Mouse (Mus musculus) intestine, postnatal 0 days (tissue): ENCODE data around the gene Sdc4. TPM values are rescaled to one million over a fixed set of nuclear protein-coding genes. Genes with fewer than 3 reads are reported as not detected.

ENCODE experiments used
- ATAC-seq: fragments of 200-750 bp; cut with Nextera tagmentation; 2 replicates; pipeline ENCODE4 v1.8.0; 2017; ENCODE audit warnings: mild to moderate bottlenecking, moderate TSS enrichment, moderate library complexity
- H3K27ac ChIP-seq: fragments of 300-500 bp; sonication (generic); 2 replicates; pipeline ENCODE4 v1.5.1; 2014; ENCODE audit warnings: mild to moderate bottlenecking, low read depth, low read length, moderate library complexity
- H3K27me3 ChIP-seq: fragments of 300-500 bp; sonication (generic); replicated peaks from 2 replicates; pipeline ENCODE4 v1.6.1; 2014; ENCODE audit warnings: low read length, mixed read lengths; ENCODE audit not compliant: control insufficient read depth, insufficient read depth
- H3K36me3 ChIP-seq: fragments of 300-500 bp; sonication (generic); 2 replicates; pipeline ENCODE4 v1.6.1; 2014; ENCODE audit warnings: mild to moderate bottlenecking, moderate library complexity; ENCODE audit not compliant: control insufficient read depth, insufficient read depth
- H3K4me1 ChIP-seq: fragments of 300-500 bp; sonication (generic); replicated peaks from 2 replicates; pipeline ENCODE4 v1.6.1; 2014; ENCODE audit warnings: antibody characterized with exemption, low read length, mixed read lengths; ENCODE audit not compliant: control insufficient read depth, insufficient read depth
- H3K4me2 ChIP-seq: fragments of 300-500 bp; sonication (generic); replicated peaks from 2 replicates; pipeline ENCODE4 v1.6.1; 2014; ENCODE audit warnings: low read depth, mild to moderate bottlenecking, moderate library complexity
- H3K4me3 ChIP-seq: fragments of 300-500 bp; sonication (generic); 2 replicates; pipeline ENCODE4 v1.5.1; 2014; ENCODE audit warnings: low read depth, low read length
- H3K9ac ChIP-seq: fragments of 300-500 bp; sonication (generic); 2 replicates; pipeline ENCODE4 v1.6.1; 2014; ENCODE audit warnings: mild to moderate bottlenecking, low read depth, low read length
- H3K9me3 ChIP-seq: fragments of 300-500 bp; sonication (generic); 2 replicates; pipeline ENCODE4 v1.6.1; 2016; ENCODE audit warnings: mixed run types; ENCODE audit not compliant: control insufficient read depth
- CTCF ChIP-seq: sonication (generic); IDR thresholded peaks from 2 replicates; pipeline ENCODE4 v1.5.1; 2016; ENCODE audit warnings: low read depth, mild to moderate bottlenecking, control low read depth, antibody characterized with exemption, moderate library complexity
- WGBS: fragments of 180-500 bp; shearing (Covaris S2); extraction: QIAGEN DNeasy Blood & Tissue Kit; methylation state at CpG from one replicate; pipeline ENCODE4 v1.1.7; 2014; 5-methylcytosine and 5-hydroxymethylcytosine counted together
- polyA plus RNA-seq: library from polyadenylated mRNA; unstranded; fragments of >200 nt; fragmentation: Nextera tagmentation; extraction: Ambion mirVana; gene quantifications from 2 replicates; pipeline ENCODE4 v1.2.1, GENCODE M21; 2015

Sdc4 gene
- polyA plus RNA-seq, 1 experiment from 2014 or later: 92.0 TPM

GRCm38 (mm10) chr2:164414581-164414980, 29.1 kb downstream of the Sdc4 start:
- WGBS: 66% methylated on average over 10 of the region's 10 CpGs
- Histone ChIP-seq H3K4me2 (peak overlapping the region; percentile 47), H3K9ac (0 out of 2 replicates have a peak overlapping the region, but pooled peaks have one; percentile 3), H3K27ac (no peak overlapping the region), H3K4me3 (no peak overlapping the region), H3K9me3 (no peaks in the 10 kb centered on the region), H3K27me3 (peaks cover 4% of the 10 kb centered on the region; the same call in 1 of the 2 replicates), H3K4me1 (no peaks in the 10 kb centered on the region), H3K36me3 (no peaks in the 10 kb centered on the region)
- no peak for TF ChIP-seq CTCF
- no peak for ATAC-seq

- no peak for TF ChIP-seq CTCF
- Histone ChIP-seq H3K27ac (no peak overlapping the region), H3K9me3 (no peaks in the 10 kb centered on the region), H3K4me1 (no peaks in the 10 kb centered on the region), H3K27me3 (peaks cover 4% of the 10 kb centered on the region; the same call in 1 of the 2 replicates), H3K4me2 (peak overlapping the region; percentile 47), H3K4me3 (no peak overlapping the region), H3K36me3 (no peaks in the 10 kb centered on the region), H3K9ac (0 out of 2 replicates have a peak overlapping the region, but pooled peaks have one; percentile 3)
- 27% methylated on average over 28 of the region's 28 CpGs for WGBS
- no peak for ATAC-seq
Observed at GRCm38 (mm10) chr2:164414167-164414566, 29.5 kb downstream of the Sdc4 start.

- WGBS: 3% methylated on average over 22 of the region's 22 CpGs
- Histone ChIP-seq H3K4me3 (no peak overlapping the region), H3K36me3 (no peaks in the 10 kb centered on the region), H3K4me1 (peaks cover 4% of the 10 kb centered on the region; the same call in 1 of the 2 replicates), H3K9me3 (no peaks in the 10 kb centered on the region), H3K4me2 (peak overlapping the region; percentile 42), H3K9ac (no peak overlapping the region), H3K27me3 (peaks cover 48% of the 10 kb centered on the region), H3K27ac (no peak overlapping the region)
- peak; percentile 93 for TF ChIP-seq CTCF
- no peak for ATAC-seq
Observed at GRCm38 (mm10) chr2:164407708-164408107, 36.0 kb downstream of the Sdc4 start.

DNA sequence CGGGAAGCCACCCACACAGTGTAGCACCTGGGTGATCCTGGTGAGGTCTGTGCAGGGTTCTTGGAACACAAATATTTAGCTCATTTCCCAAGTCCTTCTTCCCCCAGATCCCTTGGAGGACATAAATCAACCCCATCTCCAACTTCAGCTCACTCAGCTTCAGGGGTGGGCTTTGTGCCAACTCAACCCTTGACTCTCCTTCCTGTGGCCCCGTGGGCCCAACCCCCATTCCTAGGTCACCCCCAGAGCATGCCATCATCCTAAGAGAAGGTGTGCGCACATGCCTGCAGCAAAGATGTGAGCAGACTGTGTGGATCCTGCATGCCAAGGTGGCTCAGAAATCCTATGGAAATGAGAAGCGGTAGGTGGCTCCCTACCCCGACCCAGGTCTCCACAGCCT, 38.2 kb downstream of the Sdc4 start:
- Histone ChIP-seq H3K36me3 (no peaks in the 10 kb centered on the region), H3K4me3 (no peak overlapping the region), H3K9me3 (no peaks in the 10 kb centered on the region), H3K27me3 (peaks cover 67% of the 10 kb centered on the region), H3K9ac (no peak overlapping the region), H3K4me2 (no peak overlapping the region), H3K4me1 (peaks cover 4% of the 10 kb centered on the region; the same call in 1 of the 2 replicates), H3K27ac (no peak overlapping the region)
- WGBS: 59% methylated on average over 5 of the region's 5 CpGs
- TF ChIP-seq CTCF: no peak
- ATAC-seq: no peak

GRCm38 (mm10) chr2:164405060-164405459, 38.6 kb downstream of the Sdc4 start, which contains the start of gene Matn4:
Gene Matn4 (minus strand): TSS chr2:164405160.
- Histone ChIP-seq H3K4me1 (peaks cover 4% of the 10 kb centered on the region; the same call in 1 of the 2 replicates), H3K9me3 (no peaks in the 10 kb centered on the region), H3K4me3 (peak within 1 kb of the TSS; percentile 36), H3K27me3 (peaks cover 71% of the 10 kb centered on the region), H3K27ac (0 out of 2 replicates have a peak within 1 kb of the TSS, but pooled peaks have one; percentile 28), H3K4me2 (peak within 1 kb of the TSS; percentile 66), H3K9ac (peak within 1 kb of the TSS; percentile 26; the same call in 1 of the 2 replicates), H3K36me3 (no peaks in the 10 kb centered on the region)
- no peak for TF ChIP-seq CTCF
- no peak for ATAC-seq
- WGBS: 29% methylated on average over 9 of the region's 9 CpGs

DNA sequence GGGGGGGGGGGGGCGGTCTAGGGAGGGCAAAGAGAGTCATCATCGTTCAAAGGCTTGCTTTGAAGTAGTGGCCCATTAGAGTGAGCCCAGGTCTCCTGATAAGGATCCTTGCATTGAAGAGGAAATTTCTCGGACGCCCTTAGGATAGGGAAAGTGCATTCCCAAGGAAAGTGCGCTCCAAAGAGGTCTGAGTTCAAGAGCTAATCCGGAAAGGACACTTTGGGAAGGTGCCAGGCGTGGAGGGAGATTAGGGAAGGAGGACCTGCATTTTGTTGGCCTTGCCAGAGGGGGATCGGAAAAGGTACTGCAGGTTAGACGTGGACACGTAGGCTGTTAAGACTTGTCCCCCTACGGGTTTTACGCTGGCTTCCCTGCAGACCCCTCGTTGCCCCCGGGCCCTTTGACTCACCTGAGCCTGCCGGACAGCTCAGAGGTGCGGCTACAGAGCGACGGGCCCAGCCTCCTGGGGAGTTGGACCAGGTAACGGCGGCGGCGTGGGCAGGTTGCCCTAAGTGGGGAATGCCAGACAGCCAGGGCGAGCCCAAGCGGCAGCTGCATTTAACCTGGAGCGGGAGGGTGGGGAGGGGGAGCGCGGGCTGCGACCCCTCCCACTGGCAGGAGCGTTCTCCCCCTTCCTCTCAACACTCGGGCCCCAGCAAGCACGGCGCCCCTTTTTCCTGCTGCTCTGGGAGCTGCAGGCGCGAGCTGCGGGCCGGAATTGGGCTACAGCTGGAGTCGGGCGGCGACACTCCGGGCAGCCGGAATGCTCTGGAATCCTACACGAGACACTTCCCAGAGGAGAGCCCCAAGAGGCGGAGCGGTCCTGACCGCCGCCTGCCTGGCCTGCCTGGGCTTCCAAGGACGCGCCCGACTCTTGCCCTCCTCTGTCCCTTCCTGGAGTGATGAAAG, 39.4 kb downstream of the Sdc4 start:
- H3K27ac ChIP-seq: 0 out of 2 replicates have a peak overlapping the region, but pooled peaks have one; percentile 28
- no peak for ATAC-seq
- 5% methylated on average over 49 of the region's 49 CpGs for WGBS

More for the DNA sequence above, 39.4 kb downstream of the Sdc4 start:
- Histone ChIP-seq H3K4me2 (peak overlapping the region; percentile 66), H3K9ac (peak overlapping the region; percentile 26; the same call in 1 of the 2 replicates), H3K4me1 (peaks cover 4% of the 10 kb centered on the region; the same call in 1 of the 2 replicates), H3K27me3 (peaks cover 75% of the 10 kb centered on the region), H3K9me3 (no peaks in the 10 kb centered on the region), H3K4me3 (peak overlapping the region; percentile 36), H3K36me3 (no peaks in the 10 kb centered on the region)
- TF ChIP-seq CTCF: 0 out of 2 replicates have a peak, but pooled peaks have one; percentile 1
